Mouse (Mus musculus): Measurements from ENCODE around the gene Ahnak. TPM values are rescaled to one million over a fixed set of nuclear protein-coding genes. Genes with fewer than 3 reads are reported as not detected.

Gene Ahnak
- polyA plus RNA-seq, 1 experiment from 2014 or later = 30.6 TPM

DNA sequence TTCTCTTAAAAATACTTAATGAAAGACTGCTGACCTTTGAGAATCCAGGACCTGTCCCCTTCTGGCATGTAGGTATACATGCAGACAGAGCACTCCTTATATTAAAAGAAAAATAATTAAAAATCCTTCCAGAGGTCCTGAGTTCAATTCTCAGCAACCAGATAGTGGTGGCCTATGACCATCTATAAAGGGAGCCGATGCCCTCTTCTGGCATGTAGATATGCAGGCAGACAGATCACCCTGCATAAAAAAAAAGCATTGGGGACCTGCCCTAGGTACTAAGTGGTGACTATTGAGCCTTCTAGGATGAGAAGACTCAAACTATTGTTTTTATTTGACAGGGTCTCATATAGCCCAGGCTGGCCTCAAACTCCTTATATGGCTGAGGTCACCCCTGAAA, 119.5 kb downstream of the Ahnak start:
- Histone ChIP-seq H3K4me2 (ENCODE audit: low read length) (no peak overlapping the region), H3K9ac (ENCODE audit: low read length) (no peak overlapping the region), H3K27ac (replicated peaks in 1 of 2; ENCODE audit: control insufficient read depth in 1 of 2, insufficient read depth in 1 of 2, low read depth in 2 of 2, low read length in 2 of 2) (no peak overlapping the region), H3K4me1 (ENCODE audit: control insufficient read depth in 2 of 2, insufficient read depth in 2 of 2, low read length in 2 of 2) (peaks cover 17 to 25% of the 10 kb centered on the region in 2 experiments), H3K9me3 (ENCODE audit: control insufficient read depth, low read length) (no peaks in the 10 kb centered on the region), H3K27me3 (ENCODE audit: control insufficient read depth, insufficient read depth, low read length) (no peaks in the 10 kb centered on the region), H3K4me3 (ENCODE audit: control insufficient read depth in 1 of 2, insufficient read depth in 1 of 2, low read depth in 1 of 2, low read length in 2 of 2) (no peak overlapping the region), H3K36me3 (ENCODE audit: control insufficient read depth, insufficient read depth, low read length) (peaks cover 14% of the 10 kb centered on the region)
- ATAC-seq (ENCODE audit: insufficient number of reproducible peaks, insufficient read depth, low FRiP score, low read depth) = no peak
- WGBS = 83% methylated on average over 1 of the region's 1 CpGs

DNA sequence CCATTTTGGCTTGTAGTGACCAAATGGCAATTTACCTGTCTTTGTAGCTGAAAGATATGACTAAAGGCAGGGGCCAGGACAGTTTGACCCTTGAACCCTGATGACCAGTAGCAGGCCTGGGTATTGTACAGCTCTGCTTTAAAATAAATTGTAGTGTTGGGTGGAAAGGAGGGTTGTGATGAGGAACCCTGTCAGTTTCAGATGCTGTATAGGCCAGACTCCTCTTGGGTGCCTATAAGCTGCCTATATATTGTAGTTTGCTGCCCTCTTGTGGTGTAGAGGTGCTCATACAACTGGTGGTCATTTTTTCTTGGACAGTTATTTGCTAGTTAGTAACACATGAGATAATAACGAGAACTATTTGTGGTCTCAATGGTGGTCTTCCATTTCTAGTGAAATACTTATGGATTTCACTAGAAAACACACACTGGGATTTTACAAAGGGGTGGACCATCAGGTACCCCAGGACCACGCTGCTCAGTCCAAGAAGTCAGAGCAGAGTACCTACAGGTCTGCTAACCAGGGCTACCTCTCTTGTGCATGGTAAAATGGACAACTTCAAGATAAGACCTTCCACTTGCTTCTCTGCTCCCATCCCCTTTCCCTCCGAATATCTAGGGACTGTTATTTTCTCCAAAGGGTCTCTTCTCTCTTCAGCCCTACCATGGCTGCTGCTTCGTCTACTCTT, 121.2 kb downstream of the Ahnak start:
- Histone ChIP-seq H3K4me2 (ENCODE audit: low read length) (no peak overlapping the region), H3K36me3 (ENCODE audit: control insufficient read depth, insufficient read depth, low read length) (peaks cover 30% of the 10 kb centered on the region), H3K9me3 (ENCODE audit: control insufficient read depth, low read length) (no peaks in the 10 kb centered on the region), H3K9ac (ENCODE audit: low read length) (no peak overlapping the region), H3K4me1 (ENCODE audit: control insufficient read depth in 2 of 2, insufficient read depth in 2 of 2, low read length in 2 of 2) (peaks cover 17 to 25% of the 10 kb centered on the region in 2 experiments), H3K27ac (replicated peaks in 1 of 2; ENCODE audit: control insufficient read depth in 1 of 2, insufficient read depth in 1 of 2, low read depth in 2 of 2, low read length in 2 of 2) (no peak overlapping the region), H3K4me3 (ENCODE audit: control insufficient read depth in 1 of 2, insufficient read depth in 1 of 2, low read depth in 1 of 2, low read length in 2 of 2) (no peak overlapping the region), H3K27me3 (ENCODE audit: control insufficient read depth, insufficient read depth, low read length) (no peaks in the 10 kb centered on the region)
- ATAC-seq (ENCODE audit: insufficient number of reproducible peaks, insufficient read depth, low FRiP score, low read depth) = no peak; the same call in 1 of the 2 replicates
- WGBS = 50% methylated on average over 4 of the region's 4 CpGs

DNA sequence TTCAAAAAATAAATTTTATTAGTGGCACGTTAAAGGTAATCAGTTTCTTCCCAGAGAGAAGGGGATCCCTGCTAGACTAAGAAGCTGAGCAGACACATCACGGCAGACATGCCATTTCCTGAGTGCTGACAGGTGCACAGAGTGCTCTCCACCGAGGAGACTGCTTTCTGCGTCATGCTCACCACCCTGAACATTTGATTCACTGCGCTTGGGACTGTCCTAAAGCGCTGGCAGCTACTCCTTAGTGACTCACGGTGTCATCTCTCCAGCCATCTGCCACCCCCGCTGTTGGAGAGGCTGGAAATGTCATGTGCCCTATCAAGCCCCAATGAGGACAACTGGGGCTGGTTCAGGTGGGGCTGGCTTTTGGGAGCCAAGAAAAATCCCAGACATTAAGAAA, 123.0 kb downstream of the Ahnak start:
- H3K4me2 ChIP-seq (ENCODE audit: low read length) = no peak overlapping the region
- H3K36me3 ChIP-seq (ENCODE audit: control insufficient read depth, insufficient read depth, low read length) = peaks cover 41% of the 10 kb centered on the region
- H3K4me1 ChIP-seq (ENCODE audit: control insufficient read depth in 2 of 2, insufficient read depth in 2 of 2, low read length in 2 of 2) = peaks cover 6 to 16% of the 10 kb centered on the region in 2 experiments
- H3K9ac ChIP-seq (ENCODE audit: low read length) = no peak overlapping the region
- H3K4me3 ChIP-seq (ENCODE audit: control insufficient read depth in 1 of 2, insufficient read depth in 1 of 2, low read depth in 1 of 2, low read length in 2 of 2) = no peak overlapping the region
- WGBS = 23% methylated on average over 8 of the region's 8 CpGs
- no peaks in the 10 kb centered on the region for H3K27me3 ChIP-seq (ENCODE audit: control insufficient read depth, insufficient read depth, low read length)
- no peaks in the 10 kb centered on the region for H3K9me3 ChIP-seq (ENCODE audit: control insufficient read depth, low read length)
- ATAC-seq (ENCODE audit: insufficient number of reproducible peaks, insufficient read depth, low FRiP score, low read depth) = no peak
- H3K27ac ChIP-seq (replicated peaks in 1 of 2; ENCODE audit: control insufficient read depth in 1 of 2, insufficient read depth in 1 of 2, low read depth in 2 of 2, low read length in 2 of 2) = no peak overlapping the region

DNA sequence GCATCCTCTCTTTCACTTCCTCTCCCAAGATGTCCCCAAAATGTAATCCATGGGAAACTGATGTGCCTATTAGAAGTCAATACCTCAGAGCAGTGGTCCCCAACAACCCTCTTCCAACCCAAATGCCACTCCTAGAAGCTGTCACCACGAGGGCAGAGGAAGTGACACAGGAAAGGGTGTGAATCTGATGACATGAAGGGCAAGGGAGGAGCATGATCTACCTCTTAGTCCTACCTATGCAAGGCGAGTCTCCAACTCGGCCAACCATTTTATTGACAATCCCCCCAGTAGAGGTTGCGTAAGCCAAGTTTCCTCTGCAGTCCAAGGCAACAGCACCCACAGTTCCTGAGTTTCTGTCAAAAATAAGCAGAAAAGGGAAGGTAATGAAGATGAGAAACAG, 127.2 kb downstream of the Ahnak start:
- H3K9ac ChIP-seq (ENCODE audit: low read length) = no peak overlapping the region
- H3K27ac ChIP-seq (replicated peaks in 1 of 2; ENCODE audit: control insufficient read depth in 1 of 2, insufficient read depth in 1 of 2, low read depth in 2 of 2, low read length in 2 of 2) = no peak overlapping the region
- WGBS = 70% methylated on average over 4 of the region's 4 CpGs
- no peaks in the 10 kb centered on the region for H3K27me3 ChIP-seq (ENCODE audit: control insufficient read depth, insufficient read depth, low read length)
- no peak for ATAC-seq (ENCODE audit: insufficient number of reproducible peaks, insufficient read depth, low FRiP score, low read depth)
- peaks cover 41% of the 10 kb centered on the region for H3K36me3 ChIP-seq (ENCODE audit: control insufficient read depth, insufficient read depth, low read length)
- no peak overlapping the region for H3K4me2 ChIP-seq (ENCODE audit: low read length)
- peaks cover 0 to 19% of the 10 kb centered on the region in 2 experiments; a peak in 2 of 4 replicates for H3K4me1 ChIP-seq (ENCODE audit: control insufficient read depth in 2 of 2, insufficient read depth in 2 of 2, low read length in 2 of 2)
- no peaks in the 10 kb centered on the region for H3K9me3 ChIP-seq (ENCODE audit: control insufficient read depth, low read length)
- no peak overlapping the region for H3K4me3 ChIP-seq (ENCODE audit: control insufficient read depth in 1 of 2, insufficient read depth in 1 of 2, low read depth in 1 of 2, low read length in 2 of 2)

DNA sequence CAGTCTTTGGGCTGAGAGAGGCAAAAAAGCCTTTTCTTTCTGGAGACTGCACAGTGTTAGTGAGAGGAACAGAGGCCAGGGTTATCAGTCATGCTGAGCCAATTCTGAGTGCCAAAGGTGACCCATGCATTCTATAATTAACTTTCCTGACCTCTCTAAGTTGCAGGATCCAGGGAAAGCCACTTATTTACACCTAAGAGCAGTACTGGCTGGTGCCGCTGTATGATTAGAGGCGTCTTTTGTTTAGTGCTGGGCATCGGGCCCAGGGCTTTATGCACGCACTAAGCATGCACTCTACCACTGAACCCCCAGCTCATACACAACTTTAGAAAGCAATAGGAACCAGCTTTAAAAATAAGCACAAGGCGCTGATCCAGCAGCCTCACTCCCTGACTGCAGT, 128.2 kb downstream of the Ahnak start:
- Histone ChIP-seq H3K27me3 (ENCODE audit: control insufficient read depth, insufficient read depth, low read length) (no peaks in the 10 kb centered on the region), H3K36me3 (ENCODE audit: control insufficient read depth, insufficient read depth, low read length) (peaks cover 39% of the 10 kb centered on the region), H3K4me2 (ENCODE audit: low read length) (peak overlapping the region; percentile 36), H3K27ac (replicated peaks in 1 of 2; ENCODE audit: control insufficient read depth in 1 of 2, insufficient read depth in 1 of 2, low read depth in 2 of 2, low read length in 2 of 2) (peak overlapping the region; percentile 71 to 83), H3K4me3 (ENCODE audit: control insufficient read depth in 1 of 2, insufficient read depth in 1 of 2, low read depth in 1 of 2, low read length in 2 of 2) (no peak overlapping the region), H3K4me1 (ENCODE audit: control insufficient read depth in 2 of 2, insufficient read depth in 2 of 2, low read length in 2 of 2) (peaks cover 0 to 13% of the 10 kb centered on the region in 2 experiments; a peak in 2 of 4 replicates), H3K9ac (ENCODE audit: low read length) (peak overlapping the region; percentile 44), H3K9me3 (ENCODE audit: control insufficient read depth, low read length) (no peaks in the 10 kb centered on the region)
- 27% methylated on average over 5 of the region's 5 CpGs for WGBS
- ATAC-seq (ENCODE audit: insufficient number of reproducible peaks, insufficient read depth, low FRiP score, low read depth) = peak; percentile 72

DNA sequence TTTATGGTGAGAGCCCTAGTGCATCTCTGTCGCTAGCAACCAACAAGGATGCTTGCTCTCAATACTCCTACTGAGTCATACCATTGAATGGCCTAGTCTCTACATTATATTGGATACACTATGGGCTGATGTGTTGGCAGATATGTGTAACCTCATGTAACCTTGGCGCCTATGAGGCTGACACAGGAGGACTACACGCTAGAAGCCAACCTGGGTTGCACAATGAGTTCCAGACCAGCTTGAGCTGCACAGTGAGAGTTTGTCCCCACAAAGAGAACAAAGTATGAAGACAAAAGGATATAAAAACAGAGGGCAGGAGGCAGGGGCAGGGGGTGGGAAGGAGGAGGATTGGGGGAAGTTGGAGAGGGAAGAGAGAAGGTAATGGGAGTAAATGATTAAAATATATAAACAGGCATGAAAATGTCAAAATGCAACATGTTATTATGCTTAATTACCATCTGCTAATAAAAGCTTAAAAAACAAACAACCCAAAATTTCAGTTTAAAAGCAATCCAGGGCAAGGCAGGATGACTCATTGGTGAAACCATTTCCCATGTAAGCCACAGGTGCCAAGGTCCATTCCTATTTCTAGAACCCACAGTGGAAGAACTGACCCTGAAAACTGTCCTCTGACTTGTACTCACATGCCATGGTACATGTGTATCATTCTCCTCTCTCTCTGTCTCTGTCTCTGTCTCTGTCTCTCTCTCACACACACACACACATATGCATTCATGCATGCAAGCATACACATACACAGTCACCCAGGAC, 130.8 kb downstream of the Ahnak start:
- Histone ChIP-seq H3K27ac (replicated peaks in 1 of 2; ENCODE audit: control insufficient read depth in 1 of 2, insufficient read depth in 1 of 2, low read depth in 2 of 2, low read length in 2 of 2) (no peak overlapping the region), H3K4me1 (ENCODE audit: control insufficient read depth in 2 of 2, insufficient read depth in 2 of 2, low read length in 2 of 2) (peaks cover 0 to 13% of the 10 kb centered on the region in 2 experiments; a peak in 2 of 4 replicates), H3K4me2 (ENCODE audit: low read length) (no peak overlapping the region), H3K9me3 (ENCODE audit: control insufficient read depth, low read length) (no peaks in the 10 kb centered on the region), H3K9ac (ENCODE audit: low read length) (no peak overlapping the region), H3K27me3 (ENCODE audit: control insufficient read depth, insufficient read depth, low read length) (no peaks in the 10 kb centered on the region), H3K4me3 (ENCODE audit: control insufficient read depth in 1 of 2, insufficient read depth in 1 of 2, low read depth in 1 of 2, low read length in 2 of 2) (no peak overlapping the region), H3K36me3 (ENCODE audit: control insufficient read depth, insufficient read depth, low read length) (peaks cover 15% of the 10 kb centered on the region)
- WGBS = 90% methylated on average over 3 of the region's 3 CpGs
- ATAC-seq (ENCODE audit: insufficient number of reproducible peaks, insufficient read depth, low FRiP score, low read depth) = no peak

DNA sequence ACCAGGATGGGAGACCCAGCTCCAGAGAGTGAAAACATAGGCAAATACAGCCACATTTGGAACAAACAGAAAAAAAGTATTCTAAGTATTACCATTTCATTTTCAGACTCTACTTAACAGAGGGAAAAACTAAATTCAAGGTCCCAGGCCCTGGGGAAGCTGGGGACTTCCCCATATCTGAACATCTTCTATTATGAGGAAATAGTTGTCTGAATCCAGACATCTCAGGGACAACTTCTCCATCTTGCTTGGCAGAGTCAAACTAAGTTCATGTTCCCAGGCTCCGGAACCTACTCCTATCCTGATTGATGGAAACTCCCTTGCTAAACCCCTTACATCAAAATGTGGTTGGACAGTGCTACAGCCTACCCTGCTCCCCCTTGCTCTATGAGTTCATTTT, 133.3 kb downstream of the Ahnak start:
- H3K36me3 ChIP-seq (ENCODE audit: control insufficient read depth, insufficient read depth, low read length) = no peaks in the 10 kb centered on the region
- WGBS = 93% methylated on average over 1 of the region's 1 CpGs
- no peak overlapping the region for H3K9ac ChIP-seq (ENCODE audit: low read length)
- H3K4me2 ChIP-seq (ENCODE audit: low read length) = no peak overlapping the region
- H3K4me3 ChIP-seq (ENCODE audit: control insufficient read depth in 1 of 2, insufficient read depth in 1 of 2, low read depth in 1 of 2, low read length in 2 of 2) = no peak overlapping the region
- ATAC-seq (ENCODE audit: insufficient number of reproducible peaks, insufficient read depth, low FRiP score, low read depth) = no peak
- no peaks in the 10 kb centered on the region for H3K9me3 ChIP-seq (ENCODE audit: control insufficient read depth, low read length)
- H3K27me3 ChIP-seq (ENCODE audit: control insufficient read depth, insufficient read depth, low read length) = no peaks in the 10 kb centered on the region
- peaks cover 0 to 4% of the 10 kb centered on the region in 2 experiments; a peak in 2 of 4 replicates for H3K4me1 ChIP-seq (ENCODE audit: control insufficient read depth in 2 of 2, insufficient read depth in 2 of 2, low read length in 2 of 2)
- H3K27ac ChIP-seq (replicated peaks in 1 of 2; ENCODE audit: control insufficient read depth in 1 of 2, insufficient read depth in 1 of 2, low read depth in 2 of 2, low read length in 2 of 2) = no peak overlapping the region

Measured in heart, embryonic 14.5 days (tissue).